ENCODE assay signal across 7 mouse cellular contexts in genomic region chr10:42680582-42681001, GRCm38 (mm10).
A peak's percentile ranks its signal among the peaks of the same experiment; 100 is the strongest.
DNase-seq lines count a peak whose midpoint lies in the region; ATAC-seq and TF ChIP-seq lines count a peak whose summit lies in the region.

No protein-coding gene starts in this region.

- DNase-seq in thymus, postnatal 14 days, result peak; percentile 52
- no peak for DNase-seq in thymus, adult 2 months
- no peak for DNase-seq in urinary bladder, postnatal 4 days (ENCODE audit: low spot score in 2 of 2)
- DNase-seq in cerebellum, postnatal 36 days, result no peak
- DNase-seq in gastrocnemius, postnatal 25 days, result no peak

- TF ChIP-seq POLR2A in thymus, adult 2 months (IDR thresholded peaks at IDR 0.05; ENCODE audit: control insufficient read depth, extremely low read depth, insufficient read depth, low read length, poor library complexity), result no peak

- H3K27ac ChIP-seq in thymus, adult 2 months (ENCODE audit: control insufficient read depth, insufficient read depth, low read length), result no peak overlapping the region
- no peak overlapping the region for H3K27ac ChIP-seq in forebrain, embryonic 13.5 days
- no peak overlapping the region; the same call in 1 of the 2 replicates for H3K27ac ChIP-seq in liver, embryonic 12.5 days

- H3K9ac ChIP-seq in forebrain, embryonic 13.5 days, result no peak overlapping the region
- H3K9ac ChIP-seq in liver, embryonic 12.5 days, result peak overlapping the region; percentile 89; the same call in 1 of the 2 replicates

- WGBS in thymus, adult 2 months, result 55% methylated on average over 6 of the region's 6 CpGs
- WGBS in forebrain, embryonic 13.5 days, result 14% methylated on average over 6 of the region's 6 CpGs
- WGBS in liver, embryonic 12.5 days (ENCODE audit: insufficient replicate concordance), result 6% methylated on average over 6 of the region's 6 CpGs

- H3K4me3 ChIP-seq in thymus, adult 2 months (ENCODE audit: control insufficient read depth, insufficient read depth, low read length), result no peak overlapping the region
- H3K4me3 ChIP-seq in forebrain, embryonic 13.5 days, result no peak overlapping the region
- peak overlapping the region; percentile 91 for H3K4me3 ChIP-seq in liver, embryonic 12.5 days

- H3K4me1 ChIP-seq in thymus, adult 2 months (replicated peaks; ENCODE audit: control insufficient read depth, insufficient read depth, low read length), result peaks cover 9% of the 10 kb centered on the region
- H3K4me1 ChIP-seq in forebrain, embryonic 13.5 days, result peaks cover 16% of the 10 kb centered on the region
- peaks cover 26% of the 10 kb centered on the region for H3K4me1 ChIP-seq in liver, embryonic 12.5 days

- H3K9me3 ChIP-seq in forebrain, embryonic 13.5 days (replicated peaks), result no peaks in the 10 kb centered on the region; the same call in 1 of the 2 replicates
- no peaks in the 10 kb centered on the region for H3K9me3 ChIP-seq in liver, embryonic 12.5 days (replicated peaks)

- no peak for TF ChIP-seq CTCF in thymus, adult 2 months (IDR thresholded peaks at IDR 0.05; ENCODE audit: borderline replicate concordance, control insufficient read depth, extremely low read depth, insufficient read depth, low read length, poor library complexity)

- ATAC-seq in forebrain, embryonic 13.5 days, result no peak
- ATAC-seq in liver, embryonic 12.5 days, result peak; percentile 47

- no peaks in the 10 kb centered on the region for H3K27me3 ChIP-seq in thymus, adult 2 months (ENCODE audit: control insufficient read depth, insufficient read depth, low read length)
- H3K27me3 ChIP-seq in forebrain, embryonic 13.5 days, result no peaks in the 10 kb centered on the region
- no peaks in the 10 kb centered on the region for H3K27me3 ChIP-seq in liver, embryonic 12.5 days (replicated peaks)

- H3K4me2 ChIP-seq in forebrain, embryonic 13.5 days, result peak overlapping the region; percentile 81
- peak overlapping the region; percentile 88 for H3K4me2 ChIP-seq in liver, embryonic 12.5 days

- peaks cover 23% of the 10 kb centered on the region for H3K36me3 ChIP-seq in thymus, adult 2 months (ENCODE audit: control insufficient read depth, insufficient read depth, low read length)
- H3K36me3 ChIP-seq in forebrain, embryonic 13.5 days (ENCODE audit: poor library complexity, severe bottlenecking), result peaks cover 11% of the 10 kb centered on the region
- H3K36me3 ChIP-seq in liver, embryonic 12.5 days, result peaks cover 21% of the 10 kb centered on the region
